Mouse (Mus musculus) midbrain, embryonic 16.5 days (tissue): ENCODE data around the gene Nek10. TPM values are rescaled to one million over a fixed set of nuclear protein-coding genes. Genes with fewer than 3 reads are reported as not detected.

Experiments used
- ATAC-seq: fragments of 200-750 bp; cut with Nextera tagmentation; 2 replicates; pipeline ENCODE4 v1.8.0; 2017; ENCODE audit warnings: moderate TSS enrichment
- H3K27ac ChIP-seq: fragments of 300-500 bp; sonication (generic); 2 replicates; pipeline ENCODE4 v1.5.1; 2014; ENCODE audit warnings: mild to moderate bottlenecking, low read length, mixed read lengths
- H3K27me3 ChIP-seq: fragments of 300-500 bp; sonication (generic); 2 replicates; pipeline ENCODE4 v1.6.1; 2014; ENCODE audit warnings: low read depth, low read length, mixed read lengths; ENCODE audit not compliant: control insufficient read depth, insufficient read depth
- H3K36me3 ChIP-seq: fragments of 300-500 bp; sonication (generic); 2 replicates; pipeline ENCODE4 v1.6.1; 2014; ENCODE audit warnings: mild to moderate bottlenecking, low read length, moderate library complexity, mixed read lengths; ENCODE audit not compliant: control insufficient read depth, insufficient read depth
- H3K4me1 ChIP-seq: fragments of 300-500 bp; sonication (generic); 2 replicates; pipeline ENCODE4 v1.6.1; 2014; ENCODE audit warnings: mild to moderate bottlenecking, low read length, mixed read lengths; ENCODE audit not compliant: control insufficient read depth, insufficient read depth
- H3K4me2 ChIP-seq: fragments of 300-500 bp; sonication (generic); 2 replicates; pipeline ENCODE4 v1.6.1; 2014; ENCODE audit warnings: mild to moderate bottlenecking, low read length, mixed read lengths
- H3K4me3 ChIP-seq: fragments of 300-500 bp; sonication (generic); 2 replicates; pipeline ENCODE4 v1.5.1; 2014; ENCODE audit warnings: low read depth, mild to moderate bottlenecking, low read length, moderate library complexity, mixed read lengths
- H3K9ac ChIP-seq: fragments of 300-500 bp; sonication (generic); 2 replicates; pipeline ENCODE4 v1.6.1; 2014; ENCODE audit warnings: low read depth, low read length, mixed read lengths
- H3K9me3 ChIP-seq: fragments of 300-500 bp; sonication (generic); replicated peaks from 2 replicates; pipeline ENCODE4 v1.6.1; 2014; ENCODE audit warnings: mild to moderate bottlenecking, low read length, mixed read lengths; ENCODE audit not compliant: control insufficient read depth, poor library complexity, severe bottlenecking
- WGBS: fragments of 180-500 bp; shearing (Covaris S2); extraction: QIAGEN DNeasy Blood & Tissue Kit; methylation state at CpG from one replicate; pipeline ENCODE4 v1.1.7; 2014; 5-methylcytosine and 5-hydroxymethylcytosine counted together
- polyA plus RNA-seq: library from polyadenylated mRNA; unstranded; fragments of >200 nt; fragmentation: Nextera tagmentation; extraction: Ambion mirVana; gene quantifications from 2 replicates; pipeline ENCODE4 v1.2.1, GENCODE M21; 2015

The Nek10 gene
- polyA plus RNA-seq, 1 experiment from 2014 or later: 0.54 TPM

DNA sequence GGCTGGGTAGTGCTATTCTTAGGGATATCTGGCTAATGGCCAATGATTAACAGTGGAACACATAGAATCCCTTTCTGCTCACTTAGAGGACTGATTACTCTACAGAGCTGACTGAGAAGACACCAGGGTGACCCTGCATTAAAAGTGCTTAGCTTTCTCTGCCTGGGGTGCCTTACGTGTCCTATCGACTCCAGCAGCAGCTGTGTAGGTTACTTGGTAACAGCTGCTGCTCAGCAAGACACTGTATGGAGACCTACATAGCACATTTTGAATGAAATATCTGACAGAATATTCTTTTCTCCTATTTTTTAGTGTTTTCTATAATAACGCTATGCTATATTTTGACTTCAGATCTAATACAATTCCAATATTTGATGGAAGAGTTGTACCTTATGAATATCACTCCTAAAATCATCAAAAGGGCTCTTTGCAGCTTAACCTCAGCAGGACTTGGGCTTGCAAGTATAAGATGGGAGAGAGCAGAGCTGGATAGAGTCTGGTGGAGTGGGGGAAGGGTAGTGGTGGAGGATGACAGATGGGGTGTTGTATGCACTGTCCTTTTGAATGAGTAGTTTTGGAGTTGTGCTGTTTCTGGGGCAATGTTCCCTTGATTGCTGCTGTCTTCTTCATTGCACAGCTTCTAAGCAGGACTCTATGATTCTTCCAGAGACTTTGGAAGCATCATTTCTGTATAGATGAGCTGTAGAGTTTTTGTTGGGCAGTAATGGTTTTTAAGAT is 93.4 kb downstream of the Nek10 start:
- Histone ChIP-seq H3K36me3 (no peaks in the 10 kb centered on the region), H3K27ac (no peak overlapping the region), H3K4me1 (no peaks in the 10 kb centered on the region), H3K4me3 (no peak overlapping the region), H3K9me3 (no peaks in the 10 kb centered on the region), H3K27me3 (no peaks in the 10 kb centered on the region), H3K4me2 (no peak overlapping the region), H3K9ac (no peak overlapping the region)
- 63% methylated on average over 3 of the region's 3 CpGs for WGBS
- no peak for ATAC-seq

DNA sequence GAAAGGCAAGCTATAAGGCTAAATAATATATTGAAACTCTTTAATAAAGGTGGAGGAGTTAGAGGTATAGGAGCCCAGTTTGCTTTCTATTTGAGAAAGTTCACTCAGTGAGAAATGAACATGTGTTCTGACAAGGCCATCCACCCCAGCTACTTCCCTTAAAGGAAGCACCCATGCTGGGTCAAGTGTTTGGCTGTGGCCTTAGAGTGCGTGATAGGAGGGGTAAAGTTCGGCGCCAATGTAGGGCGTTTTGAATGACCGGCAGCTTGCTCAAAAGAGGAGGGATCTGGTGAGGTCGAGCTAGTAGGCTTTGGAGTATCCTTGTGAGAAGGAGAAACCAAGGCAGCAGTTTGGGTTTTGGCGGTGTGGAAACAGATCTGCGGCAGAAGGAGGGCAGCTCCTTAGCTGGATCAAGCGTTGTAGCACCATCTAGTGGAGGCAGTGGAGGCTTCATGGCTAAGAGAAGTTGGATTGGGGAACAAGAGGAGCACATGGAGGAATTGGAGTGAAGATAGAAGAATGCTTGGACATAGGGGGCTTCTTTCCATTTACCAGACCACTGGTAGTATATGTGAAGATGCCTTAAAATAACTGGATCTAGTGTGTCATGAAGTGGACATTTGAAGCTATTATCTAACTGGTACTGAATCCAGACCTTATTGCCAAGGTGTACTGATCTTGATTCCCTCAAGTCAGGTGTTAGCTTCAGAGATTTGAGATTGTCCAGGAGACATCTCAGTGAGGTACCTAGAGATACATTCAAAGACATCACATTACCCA is 101.7 kb downstream of the Nek10 start:
- Histone ChIP-seq H3K9ac (no peak overlapping the region), H3K27ac (no peak overlapping the region)

DNA sequence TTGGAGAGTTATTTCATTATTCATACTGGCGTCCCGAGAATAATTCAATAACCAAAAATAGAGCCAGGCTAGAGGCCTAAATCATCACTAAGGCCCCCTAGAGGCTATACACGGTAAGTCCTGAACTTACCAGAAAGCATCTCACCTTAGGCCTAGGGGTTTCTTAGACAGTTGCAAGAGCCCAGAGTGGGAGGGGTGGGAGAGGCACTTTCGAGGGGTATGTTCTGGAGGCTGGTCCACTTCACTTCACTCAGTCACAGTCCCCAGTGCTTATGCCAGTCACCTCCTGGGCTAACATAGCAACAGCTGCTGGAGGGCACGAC is 102.3 kb downstream of the Nek10 start:
- H3K27ac ChIP-seq: no peak overlapping the region
- no peak overlapping the region for H3K4me2 ChIP-seq
- H3K27me3 ChIP-seq: no peaks in the 10 kb centered on the region
- ATAC-seq: no peak
- 80% methylated on average over 5 of the region's 5 CpGs for WGBS
- no peaks in the 10 kb centered on the region for H3K9me3 ChIP-seq
- H3K4me1 ChIP-seq: no peaks in the 10 kb centered on the region
- H3K4me3 ChIP-seq: no peak overlapping the region
- H3K9ac ChIP-seq: no peak overlapping the region
- no peaks in the 10 kb centered on the region for H3K36me3 ChIP-seq

More for the DNA sequence above, 101.7 kb downstream of the Nek10 start:
- no peaks in the 10 kb centered on the region for H3K36me3 ChIP-seq
- no peak overlapping the region for H3K4me3 ChIP-seq
- peak overlapping the region; percentile 47 for H3K4me2 ChIP-seq
- ATAC-seq: peak; percentile 42; the same call in 1 of the 2 replicates
- 15% methylated on average over 9 of the region's 9 CpGs for WGBS
- H3K9me3 ChIP-seq: no peaks in the 10 kb centered on the region
- no peaks in the 10 kb centered on the region for H3K27me3 ChIP-seq
- no peaks in the 10 kb centered on the region for H3K4me1 ChIP-seq

DNA sequence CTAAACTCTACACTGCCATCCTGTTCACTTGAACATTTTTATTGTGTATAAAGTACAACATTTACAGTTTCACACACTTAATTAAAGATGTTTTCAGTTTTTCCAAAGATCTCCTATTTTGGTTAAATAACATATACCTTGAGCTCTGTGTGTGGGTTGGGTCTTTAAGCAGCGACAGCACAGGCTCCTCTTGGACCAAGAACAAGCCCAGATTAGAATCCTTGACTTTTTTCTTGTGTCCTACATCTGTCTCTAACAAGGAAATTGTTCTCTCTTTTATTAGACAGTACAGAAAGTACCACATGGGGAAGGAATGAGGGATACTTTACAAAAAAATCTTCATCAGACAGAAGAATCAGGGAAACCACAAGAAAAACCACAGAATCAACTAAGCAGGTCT is 122.4 kb downstream of the Nek10 start:
- Histone ChIP-seq H3K27ac (no peak overlapping the region), H3K9ac (no peak overlapping the region), H3K36me3 (no peaks in the 10 kb centered on the region), H3K4me2 (no peak overlapping the region), H3K4me3 (no peak overlapping the region), H3K27me3 (no peaks in the 10 kb centered on the region), H3K9me3 (no peaks in the 10 kb centered on the region), H3K4me1 (no peaks in the 10 kb centered on the region)
- ATAC-seq: no peak
- WGBS: 74% methylated on average over 1 of the region's 1 CpGs

DNA sequence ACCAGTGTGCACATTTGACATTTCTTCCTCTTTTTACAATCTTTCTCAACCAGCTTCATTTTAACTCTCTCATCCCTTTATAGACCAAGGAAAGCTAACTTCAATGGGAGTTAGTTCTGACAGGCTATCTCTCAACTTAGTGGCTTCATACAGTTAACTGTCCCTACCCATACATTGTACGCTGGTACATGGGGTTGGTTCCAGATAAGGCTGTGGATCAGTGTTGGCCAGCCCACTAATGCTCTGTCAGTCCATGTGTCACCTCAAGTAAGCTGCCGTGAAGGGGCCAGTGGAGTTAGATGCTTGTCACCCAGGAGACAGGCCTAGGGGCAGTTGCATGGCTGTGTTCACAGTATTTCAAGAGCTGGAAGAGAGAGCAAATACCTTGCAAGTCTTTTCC is 124.3 kb downstream of the Nek10 start:
- no peak overlapping the region for H3K27ac ChIP-seq
- H3K9ac ChIP-seq: no peak overlapping the region
- 91% methylated on average over 2 of the region's 2 CpGs for WGBS
- no peaks in the 10 kb centered on the region for H3K9me3 ChIP-seq
- no peak for ATAC-seq
- no peaks in the 10 kb centered on the region for H3K4me1 ChIP-seq
- no peak overlapping the region for H3K4me3 ChIP-seq
- no peak overlapping the region for H3K4me2 ChIP-seq
- no peaks in the 10 kb centered on the region for H3K36me3 ChIP-seq
- no peaks in the 10 kb centered on the region for H3K27me3 ChIP-seq

DNA sequence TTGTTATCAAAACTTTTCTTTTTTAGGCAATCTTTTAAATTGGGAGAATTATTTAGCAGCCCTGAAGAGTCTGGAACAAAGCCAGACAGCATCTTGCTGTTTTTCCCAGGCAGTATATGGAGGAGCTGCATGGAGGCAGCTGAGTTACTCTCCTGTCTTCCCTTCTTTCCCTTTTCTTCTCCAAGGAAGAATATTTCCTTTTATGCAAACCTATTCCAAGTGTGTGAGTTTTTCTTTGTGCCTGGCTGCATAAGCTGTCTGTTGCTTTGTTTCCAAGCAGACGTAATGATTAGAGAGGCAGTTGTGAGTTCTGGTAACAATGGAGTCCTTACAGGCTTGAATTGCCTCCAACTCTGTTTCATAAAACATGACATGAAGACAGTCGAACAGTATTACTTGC is 131.8 kb downstream of the Nek10 start:
- no peak overlapping the region for H3K9ac ChIP-seq
- 45% methylated on average over 2 of the region's 2 CpGs for WGBS
- H3K27ac ChIP-seq: no peak overlapping the region
- no peaks in the 10 kb centered on the region for H3K27me3 ChIP-seq
- H3K4me1 ChIP-seq: no peaks in the 10 kb centered on the region
- ATAC-seq: no peak
- H3K36me3 ChIP-seq: no peaks in the 10 kb centered on the region
- no peak overlapping the region for H3K4me2 ChIP-seq
- H3K4me3 ChIP-seq: no peak overlapping the region
- no peaks in the 10 kb centered on the region for H3K9me3 ChIP-seq

DNA sequence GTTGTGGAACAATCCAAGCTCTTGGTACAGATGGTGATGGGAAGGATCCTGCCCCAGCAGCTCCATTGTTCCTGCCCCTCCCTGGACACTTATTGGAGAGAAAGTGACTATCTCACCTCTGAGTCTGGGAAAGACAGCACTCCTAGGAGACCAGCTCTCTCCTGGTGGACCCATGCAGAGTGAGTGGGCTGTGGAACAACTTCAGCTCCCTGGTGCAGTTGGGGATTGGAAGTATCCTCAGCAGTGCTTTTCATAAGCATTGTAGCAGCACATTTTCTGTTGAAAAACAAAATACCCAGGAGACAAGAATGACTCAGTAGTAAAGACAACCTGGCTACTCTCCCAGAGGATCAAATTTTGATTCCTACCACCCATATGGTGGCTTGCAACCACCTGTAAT is 142.7 kb downstream of the Nek10 start:
- Histone ChIP-seq H3K27me3 (no peaks in the 10 kb centered on the region), H3K36me3 (no peaks in the 10 kb centered on the region), H3K9me3 (no peaks in the 10 kb centered on the region), H3K4me2 (no peak overlapping the region), H3K9ac (no peak overlapping the region), H3K27ac (no peak overlapping the region), H3K4me1 (no peaks in the 10 kb centered on the region), H3K4me3 (no peak overlapping the region)
- no peak for ATAC-seq

DNA sequence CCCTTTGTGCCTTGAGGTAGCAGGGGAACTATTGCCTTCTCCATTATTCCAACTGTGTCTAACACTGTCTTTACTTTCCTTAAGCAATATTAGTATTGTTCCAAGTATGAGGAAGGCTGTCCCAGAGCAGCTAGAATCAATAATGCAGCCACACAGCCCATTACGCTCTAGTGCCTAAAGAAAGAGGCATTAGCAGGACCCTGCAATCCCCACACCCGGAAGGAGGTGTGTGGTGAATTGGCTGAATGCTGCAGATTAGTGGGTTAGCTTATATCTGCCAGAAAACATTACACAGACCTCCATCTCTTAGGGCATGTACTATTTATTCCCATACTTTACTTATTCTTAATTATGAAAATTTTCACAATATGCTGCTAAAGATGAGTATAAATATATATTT is 145.8 kb downstream of the Nek10 start:
- H3K27ac ChIP-seq: no peak overlapping the region
- no peaks in the 10 kb centered on the region for H3K36me3 ChIP-seq
- no peak overlapping the region for H3K9ac ChIP-seq
- no peaks in the 10 kb centered on the region for H3K9me3 ChIP-seq
- H3K4me1 ChIP-seq: no peaks in the 10 kb centered on the region
- no peaks in the 10 kb centered on the region for H3K27me3 ChIP-seq
- 37% methylated on average over 2 of the region's 2 CpGs for WGBS
- ATAC-seq: peak; percentile 67; the same call in 1 of the 2 replicates
- no peak overlapping the region for H3K4me2 ChIP-seq
- no peak overlapping the region for H3K4me3 ChIP-seq

DNA sequence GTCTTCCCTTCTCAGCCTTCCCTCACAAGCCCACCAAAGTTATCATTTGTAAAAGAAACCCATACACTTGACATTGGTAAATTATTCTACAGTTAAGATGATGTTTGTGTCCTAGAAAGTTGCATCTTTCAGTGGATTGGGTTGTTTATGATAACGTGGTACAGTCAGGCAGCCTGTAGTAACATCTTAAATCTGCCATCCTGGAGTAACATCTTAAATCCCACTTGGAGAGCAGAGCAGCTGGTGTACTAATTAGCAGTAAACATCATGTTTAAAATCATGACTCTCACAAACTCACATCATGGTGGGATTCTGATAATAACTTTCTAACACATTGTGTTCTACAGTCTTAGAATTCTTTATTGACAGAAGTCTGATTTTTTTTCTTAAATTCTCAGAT is 148.6 kb downstream of the Nek10 start:
- H3K4me1 ChIP-seq: no peaks in the 10 kb centered on the region
- no peaks in the 10 kb centered on the region for H3K27me3 ChIP-seq
- H3K9me3 ChIP-seq: no peaks in the 10 kb centered on the region
- WGBS: 69% methylated on average over 1 of the region's 1 CpGs
- H3K36me3 ChIP-seq: no peaks in the 10 kb centered on the region
- H3K27ac ChIP-seq: no peak overlapping the region
- H3K9ac ChIP-seq: no peak overlapping the region
- no peak overlapping the region for H3K4me2 ChIP-seq
- no peak overlapping the region for H3K4me3 ChIP-seq
- no peak for ATAC-seq
